Mouse (Mus musculus) hindlimb bud, embryonic 11.5 days (tissue): ENCODE results near the gene Dgcr6.

ENCODE experiments used
- DNase-seq: peaks from one replicate; pipeline ENCODE4 v3.0.0-alpha.2; 2012; ENCODE audit warnings: low read depth, low spot score; ENCODE audit errors: extremely low spot score

The Dgcr6 gene

GRCm38 (mm10) chr16:18116467-18116866 is 63.8 kb downstream of the Dgcr6 start:
- DNase-seq: no peak

- DNase-seq: no peak
These were observed 65.6 kb downstream of the Dgcr6 start for GRCm38 (mm10) chr16:18118285-18118684.

GRCm38 (mm10) chr16:18119031-18119730 is 66.5 kb downstream of the Dgcr6 start:
- DNase-seq: no peak
